Mouse (Mus musculus): ENCODE measurements around the gene Map4k3.
A peak's percentile ranks its signal among the peaks of the same experiment; 100 is the strongest.

Map4k3 gene

DNA sequence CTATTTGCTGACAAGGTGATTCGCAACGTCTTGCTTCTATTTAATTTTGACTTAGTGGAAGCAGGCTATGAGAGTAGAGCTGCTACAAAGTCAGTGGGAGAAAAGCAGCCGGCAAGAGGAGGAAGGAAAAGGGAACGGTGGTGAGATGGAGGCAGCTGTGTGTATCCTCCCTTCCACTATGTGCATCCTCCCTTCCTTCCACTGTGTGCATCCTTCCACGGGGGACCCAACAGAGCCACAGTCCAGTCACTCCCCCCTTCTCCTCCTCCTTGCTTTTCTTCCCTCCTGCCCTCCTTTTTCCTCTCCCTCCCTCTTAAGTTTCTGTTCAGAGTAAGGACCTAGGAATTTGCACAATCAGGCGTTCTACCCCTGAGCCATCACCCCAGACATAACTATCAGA is 21.7 kb downstream of the Map4k3 start:
- Histone ChIP-seq H3K27me3 (ENCODE audit: insufficient read depth, low read length) (no peaks in the 10 kb centered on the region), H3K9me3 (ENCODE audit: low read length) (no peaks in the 10 kb centered on the region), H3K4me3 (replicated peaks; ENCODE audit: low read length) (no peak overlapping the region)

DNA sequence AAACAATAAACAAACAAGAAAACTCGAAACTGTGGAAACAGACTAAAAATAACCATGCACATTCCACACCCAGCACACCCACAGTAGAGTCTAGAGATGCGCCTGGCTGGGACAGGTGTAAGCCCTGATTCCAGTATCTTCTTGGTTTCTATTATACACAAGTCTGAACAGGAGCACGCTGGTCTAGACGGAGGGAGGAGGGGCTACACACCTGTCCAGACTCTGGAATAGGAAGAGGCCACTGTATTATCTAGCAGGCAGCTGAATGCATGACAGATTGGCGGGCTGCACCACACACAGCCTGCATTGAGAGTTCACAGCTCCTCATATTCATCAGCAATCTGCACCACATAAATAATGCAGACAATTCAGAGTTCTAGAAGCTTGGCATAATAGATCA is 26.6 kb downstream of the Map4k3 start:
- no peak for TF ChIP-seq CTCF (conservative IDR thresholded peaks at IDR 0.05; ENCODE audit: low read length)
- TF ChIP-seq POU5F1 (IDR thresholded peaks at IDR 0.05; ENCODE audit: borderline replicate concordance, low read length) = no peak
- H3K4me3 ChIP-seq (replicated peaks; ENCODE audit: low read length) = no peak overlapping the region
- H3K36me3 ChIP-seq (ENCODE audit: insufficient read depth, low read length) = peaks cover 8% of the 10 kb centered on the region; the same call in 1 of the 2 replicates
- peaks cover 30% of the 10 kb centered on the region for H3K4me1 ChIP-seq (replicated peaks; ENCODE audit: low read depth, low read length)
- no peaks in the 10 kb centered on the region for H3K9me3 ChIP-seq (ENCODE audit: low read length)
- no peaks in the 10 kb centered on the region for H3K27me3 ChIP-seq (ENCODE audit: insufficient read depth, low read length)

More for the DNA sequence above, 21.7 kb downstream of the Map4k3 start:
- Histone ChIP-seq H3K4me1 (replicated peaks; ENCODE audit: low read depth, low read length) (peaks cover 41% of the 10 kb centered on the region), H3K36me3 (ENCODE audit: insufficient read depth, low read length) (no peaks in the 10 kb centered on the region)
- TF ChIP-seq CTCF (conservative IDR thresholded peaks at IDR 0.05; ENCODE audit: low read length) = no peak
- no peak for TF ChIP-seq NANOG (IDR thresholded peaks at IDR 0.05; ENCODE audit: borderline replicate concordance, low read length)
- TF ChIP-seq POU5F1 (IDR thresholded peaks at IDR 0.05; ENCODE audit: borderline replicate concordance, low read length) = no peak

DNA sequence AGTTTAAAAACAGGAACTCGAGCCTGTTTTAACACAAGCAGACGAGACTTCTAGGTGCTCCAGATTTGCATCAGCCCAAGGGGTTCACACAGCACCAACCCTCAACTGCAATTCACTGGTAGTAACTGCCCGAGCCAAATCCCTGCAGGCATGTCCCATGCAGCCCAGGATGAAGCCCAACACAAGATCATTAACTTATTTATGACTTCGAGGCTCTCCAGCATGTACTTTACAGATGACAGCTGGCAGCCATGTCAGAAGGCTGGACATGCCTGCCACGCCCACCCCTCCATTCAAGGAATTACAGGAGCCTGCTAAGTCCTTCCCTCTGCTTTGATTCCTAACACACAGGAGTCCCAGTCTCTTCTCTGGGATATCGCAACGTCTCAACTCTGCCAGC is 29.4 kb downstream of the Map4k3 start:
- no peak for TF ChIP-seq CTCF (conservative IDR thresholded peaks at IDR 0.05; ENCODE audit: low read length)
- no peak for TF ChIP-seq POU5F1 (IDR thresholded peaks at IDR 0.05; ENCODE audit: borderline replicate concordance, low read length)
- TF ChIP-seq NANOG (IDR thresholded peaks at IDR 0.05; ENCODE audit: borderline replicate concordance, low read length) = no peak
- Histone ChIP-seq H3K4me3 (replicated peaks; ENCODE audit: low read length) (no peak overlapping the region), H3K27me3 (ENCODE audit: insufficient read depth, low read length) (no peaks in the 10 kb centered on the region), H3K4me1 (replicated peaks; ENCODE audit: low read depth, low read length) (peaks cover 39% of the 10 kb centered on the region), H3K36me3 (ENCODE audit: insufficient read depth, low read length) (peaks cover 8% of the 10 kb centered on the region; the same call in 1 of the 2 replicates), H3K9me3 (ENCODE audit: low read length) (no peaks in the 10 kb centered on the region)

GRCm38 (mm10) chr17:80698191-80698901 is 29.9 kb downstream of the Map4k3 start:
- no peak overlapping the region for H3K4me3 ChIP-seq (replicated peaks; ENCODE audit: low read length)
- H3K4me1 ChIP-seq (replicated peaks; ENCODE audit: low read depth, low read length) = peaks cover 44% of the 10 kb centered on the region
- peaks cover 8% of the 10 kb centered on the region; the same call in 1 of the 2 replicates for H3K36me3 ChIP-seq (ENCODE audit: insufficient read depth, low read length)
- no peaks in the 10 kb centered on the region for H3K27me3 ChIP-seq (ENCODE audit: insufficient read depth, low read length)
- no peak for TF ChIP-seq POU5F1 (IDR thresholded peaks at IDR 0.05; ENCODE audit: borderline replicate concordance, low read length)
- no peak for TF ChIP-seq NANOG (IDR thresholded peaks at IDR 0.05; ENCODE audit: borderline replicate concordance, low read length)
- no peak for TF ChIP-seq CTCF (conservative IDR thresholded peaks at IDR 0.05; ENCODE audit: low read length)
- H3K9me3 ChIP-seq (ENCODE audit: low read length) = no peaks in the 10 kb centered on the region

DNA sequence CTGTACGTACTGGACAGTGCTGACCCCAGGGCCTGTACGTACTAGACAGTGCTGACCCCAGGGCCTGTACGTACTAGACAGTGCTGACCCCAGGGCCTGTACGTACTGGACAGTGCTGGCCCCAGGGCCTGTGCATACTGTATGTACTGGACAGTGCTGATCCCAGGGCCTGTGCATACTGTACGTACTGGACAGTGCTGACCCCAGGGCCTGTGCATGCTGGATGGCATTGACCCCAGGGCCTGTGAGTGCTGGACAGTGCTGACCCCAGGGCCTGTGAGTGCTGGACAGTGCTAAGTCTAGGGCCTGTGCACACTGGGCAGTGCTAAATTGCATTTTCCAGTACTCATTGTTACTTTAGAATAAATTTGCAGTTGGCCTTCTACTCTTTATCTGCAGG is 31.3 kb downstream of the Map4k3 start:
- H3K36me3 ChIP-seq (ENCODE audit: insufficient read depth, low read length) = peaks cover 8% of the 10 kb centered on the region; the same call in 1 of the 2 replicates
- TF ChIP-seq NANOG (IDR thresholded peaks at IDR 0.05; ENCODE audit: borderline replicate concordance, low read length) (no peak), POU5F1 (IDR thresholded peaks at IDR 0.05; ENCODE audit: borderline replicate concordance, low read length) (no peak), CTCF (conservative IDR thresholded peaks at IDR 0.05; ENCODE audit: low read length) (no peak)

DNA sequence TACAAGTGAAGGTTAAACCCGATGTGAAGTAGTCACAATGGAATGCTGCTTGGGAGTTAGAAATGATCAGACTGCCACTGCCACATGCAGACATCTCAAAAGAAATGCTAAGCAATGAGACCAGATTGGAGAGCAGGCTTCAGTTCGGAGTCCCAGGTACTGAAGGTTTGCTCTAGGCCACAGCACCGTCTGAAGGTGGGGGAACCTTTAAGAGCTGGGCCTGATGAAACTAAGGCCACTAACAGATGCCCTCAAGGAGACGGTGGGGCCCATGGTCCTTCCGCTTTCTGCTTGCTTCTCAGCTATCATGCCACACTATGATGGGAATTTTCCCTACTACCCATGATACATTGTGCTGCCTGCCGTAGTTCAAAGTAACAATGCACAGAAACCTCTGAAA is 32.1 kb downstream of the Map4k3 start:
- Histone ChIP-seq H3K36me3 (ENCODE audit: insufficient read depth, low read length) (peaks cover 9% of the 10 kb centered on the region), H3K9me3 (ENCODE audit: low read length) (no peaks in the 10 kb centered on the region), H3K4me1 (replicated peaks; ENCODE audit: low read depth, low read length) (peaks cover 55% of the 10 kb centered on the region), H3K27me3 (ENCODE audit: insufficient read depth, low read length) (no peaks in the 10 kb centered on the region), H3K4me3 (replicated peaks; ENCODE audit: low read length) (no peak overlapping the region)
- TF ChIP-seq NANOG (IDR thresholded peaks at IDR 0.05; ENCODE audit: borderline replicate concordance, low read length) (no peak), POU5F1 (IDR thresholded peaks at IDR 0.05; ENCODE audit: borderline replicate concordance, low read length) (no peak), CTCF (conservative IDR thresholded peaks at IDR 0.05; ENCODE audit: low read length) (no peak)

More for the DNA sequence above, 31.3 kb downstream of the Map4k3 start:
- Histone ChIP-seq H3K4me3 (replicated peaks; ENCODE audit: low read length) (no peak overlapping the region), H3K27me3 (ENCODE audit: insufficient read depth, low read length) (no peaks in the 10 kb centered on the region), H3K4me1 (replicated peaks; ENCODE audit: low read depth, low read length) (peaks cover 56% of the 10 kb centered on the region), H3K9me3 (ENCODE audit: low read length) (no peaks in the 10 kb centered on the region)

DNA sequence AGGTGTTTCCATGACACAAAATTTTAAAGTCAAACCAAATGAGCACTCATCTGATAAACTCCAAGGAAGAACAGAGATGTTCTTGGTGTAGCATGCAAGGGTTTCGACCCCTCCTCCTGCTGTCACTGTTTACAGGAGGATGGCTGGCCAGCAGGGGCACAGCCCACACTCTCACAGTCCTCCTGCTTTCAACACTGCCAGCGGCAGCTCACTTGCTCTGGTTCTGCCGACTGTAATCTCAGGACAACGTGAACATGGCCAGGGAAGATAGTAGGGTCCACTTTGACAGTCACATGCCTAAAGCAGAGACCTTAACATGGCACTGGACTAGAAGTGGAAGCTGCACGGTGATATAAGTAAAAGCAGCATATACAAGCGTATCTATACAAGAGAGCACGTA is 34.6 kb downstream of the Map4k3 start:
- Histone ChIP-seq H3K36me3 (ENCODE audit: insufficient read depth, low read length) (peaks cover 18% of the 10 kb centered on the region), H3K27me3 (ENCODE audit: insufficient read depth, low read length) (no peaks in the 10 kb centered on the region), H3K4me1 (replicated peaks; ENCODE audit: low read depth, low read length) (peaks cover 54% of the 10 kb centered on the region), H3K4me3 (replicated peaks; ENCODE audit: low read length) (no peak overlapping the region), H3K9me3 (ENCODE audit: low read length) (no peaks in the 10 kb centered on the region)
- TF ChIP-seq CTCF (conservative IDR thresholded peaks at IDR 0.05; ENCODE audit: low read length) = no peak
- no peak for TF ChIP-seq NANOG (IDR thresholded peaks at IDR 0.05; ENCODE audit: borderline replicate concordance, low read length)
- TF ChIP-seq POU5F1 (IDR thresholded peaks at IDR 0.05; ENCODE audit: borderline replicate concordance, low read length) = no peak

DNA sequence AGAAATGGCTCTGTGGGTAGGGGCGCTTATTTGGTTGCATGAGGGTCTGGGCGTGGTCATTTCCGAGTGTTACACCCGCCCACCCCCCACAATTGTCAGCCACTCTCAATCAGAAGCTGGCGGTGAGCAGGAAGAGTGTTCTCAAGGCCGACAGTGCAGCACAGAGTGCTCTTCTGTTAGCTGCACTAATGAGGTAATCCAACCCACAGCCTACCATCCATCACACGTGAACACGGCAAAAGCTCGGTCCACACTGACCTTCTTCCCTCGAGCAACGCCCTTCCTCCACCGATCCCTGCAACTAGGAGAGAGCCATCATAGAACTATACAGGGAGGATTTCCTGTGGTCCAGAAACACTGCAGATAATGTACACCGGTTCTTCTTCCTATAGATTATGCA is 36.1 kb downstream of the Map4k3 start:
- H3K36me3 ChIP-seq (ENCODE audit: insufficient read depth, low read length) = peaks cover 13% of the 10 kb centered on the region
- H3K27me3 ChIP-seq (ENCODE audit: insufficient read depth, low read length) = no peaks in the 10 kb centered on the region
- peaks cover 57% of the 10 kb centered on the region for H3K4me1 ChIP-seq (replicated peaks; ENCODE audit: low read depth, low read length)
- no peaks in the 10 kb centered on the region for H3K9me3 ChIP-seq (ENCODE audit: low read length)
- H3K4me3 ChIP-seq (replicated peaks; ENCODE audit: low read length) = peak overlapping the region; percentile 27; the same call in 1 of the 2 replicates
- no peak for TF ChIP-seq POU5F1 (IDR thresholded peaks at IDR 0.05; ENCODE audit: borderline replicate concordance, low read length)
- TF ChIP-seq CTCF (conservative IDR thresholded peaks at IDR 0.05; ENCODE audit: low read length) = no peak
- TF ChIP-seq NANOG (IDR thresholded peaks at IDR 0.05; ENCODE audit: borderline replicate concordance, low read length) = no peak

DNA sequence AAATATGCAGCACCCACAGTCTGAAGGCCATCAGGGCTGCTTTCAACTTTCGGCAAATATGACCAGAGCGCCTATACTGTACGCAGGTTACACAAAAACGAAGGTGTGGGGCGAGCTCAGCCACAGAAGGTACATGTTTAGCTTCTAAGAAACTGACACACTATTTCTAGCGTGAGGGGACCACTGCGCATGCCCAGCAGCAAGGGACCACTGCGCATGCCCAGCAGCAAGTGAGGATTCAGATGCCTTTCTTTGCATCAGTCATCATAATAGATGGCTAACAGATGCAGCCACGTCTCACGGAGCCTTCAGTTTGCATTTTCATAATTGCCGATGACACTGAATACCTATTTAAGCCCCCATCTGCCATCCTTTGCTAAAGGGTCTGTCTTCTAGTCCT is 39.6 kb downstream of the Map4k3 start:
- Histone ChIP-seq H3K27me3 (ENCODE audit: insufficient read depth, low read length) (no peaks in the 10 kb centered on the region), H3K4me1 (replicated peaks; ENCODE audit: low read depth, low read length) (peaks cover 71% of the 10 kb centered on the region), H3K4me3 (replicated peaks; ENCODE audit: low read length) (no peak overlapping the region), H3K9me3 (ENCODE audit: low read length) (no peaks in the 10 kb centered on the region), H3K36me3 (ENCODE audit: insufficient read depth, low read length) (peaks cover 15% of the 10 kb centered on the region)
- TF ChIP-seq CTCF (conservative IDR thresholded peaks at IDR 0.05; ENCODE audit: low read length) (no peak), POU5F1 (IDR thresholded peaks at IDR 0.05; ENCODE audit: borderline replicate concordance, low read length) (no peak), NANOG (IDR thresholded peaks at IDR 0.05; ENCODE audit: borderline replicate concordance, low read length) (no peak)
